Comparison of ENCODE assay signal across 8 mouse cellular contexts in the genomic region with DNA sequence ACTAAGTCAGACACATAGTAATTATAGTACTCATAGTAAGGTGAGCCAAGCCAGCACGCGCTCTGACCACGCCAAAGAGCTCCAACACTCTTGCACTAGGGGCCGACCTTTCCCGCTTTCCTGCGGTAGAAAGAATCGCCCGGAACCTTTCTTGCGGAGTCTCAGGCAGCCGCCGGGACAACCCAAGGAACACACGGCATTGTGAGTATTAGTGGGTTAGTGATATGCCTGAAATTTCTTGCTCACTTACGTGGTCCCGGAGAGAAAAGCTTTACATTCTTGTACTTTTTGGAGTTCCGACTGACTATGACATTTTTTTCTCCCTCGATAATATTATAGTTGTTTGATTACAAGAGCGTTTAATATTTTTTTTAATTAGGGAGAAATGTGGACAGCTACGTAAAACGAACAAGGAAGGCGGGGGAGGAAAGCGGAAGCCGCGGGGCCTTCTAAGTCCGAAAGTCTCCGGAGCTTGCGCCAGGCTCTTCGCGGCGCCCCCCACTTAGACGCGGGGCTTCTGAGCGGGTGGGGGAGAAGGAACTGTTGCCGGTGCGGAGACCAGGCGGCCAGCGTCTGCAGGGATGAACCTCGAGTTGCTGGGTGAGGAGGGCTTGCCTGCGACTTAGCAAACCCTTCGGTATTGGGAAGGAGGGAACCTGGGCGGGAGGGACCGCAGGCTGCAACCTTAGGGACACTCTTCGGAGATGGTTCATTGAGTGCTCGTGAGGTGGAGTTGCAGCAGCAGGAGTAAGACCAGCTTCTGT. TPM values are rescaled to one million over a fixed set of nuclear protein-coding genes. Genes with fewer than 3 reads are reported as not detected.
DNase-seq lines count a peak whose midpoint lies in the region; ATAC-seq lines count a peak whose summit lies in the region.

A gene (plus strand): TSS at position 438 of the 764 bp plus-strand sequence.

- H3K27ac ChIP-seq in heart, embryonic 13.5 days (replicated peaks), result peak within 1 kb of the TSS; percentile 68
- peak within 1 kb of the TSS; percentile 69 for H3K27ac ChIP-seq in liver, embryonic 12.5 days
- peak within 1 kb of the TSS; percentile 67; the same call in 1 of the 2 replicates for H3K27ac ChIP-seq in stomach, embryonic 15.5 days

- H3K9me3 ChIP-seq in heart, embryonic 13.5 days, result no peaks in the 10 kb centered on the region
- H3K9me3 ChIP-seq in liver, embryonic 12.5 days (replicated peaks), result no peaks in the 10 kb centered on the region
- no peaks in the 10 kb centered on the region for H3K9me3 ChIP-seq in stomach, embryonic 15.5 days

- peak; percentile 91 for DNase-seq in CD4-positive helper T cell, adult 2 months (ENCODE audit: low read depth, low spot score)
- peak; percentile 78 for DNase-seq in brain, embryonic 18.5 days (ENCODE audit: low read depth, low spot score)
- peak; percentile 92 for DNase-seq in kidney, postnatal 10 days
- DNase-seq in natural killer cell, adult 2 months (ENCODE audit: low spot score in 2 of 2), result peak; percentile 86 to 87

- H3K36me3 ChIP-seq in heart, embryonic 13.5 days, result no peaks in the 10 kb centered on the region
- 0 out of 2 replicates have a peak, but pooled peaks cover 2% of the 10 kb centered on the region for H3K36me3 ChIP-seq in liver, embryonic 12.5 days
- no peaks in the 10 kb centered on the region for H3K36me3 ChIP-seq in stomach, embryonic 15.5 days

- WGBS in heart, embryonic 13.5 days, result under 1% methylated on average over 43 of the region's 43 CpGs
- WGBS in liver, embryonic 12.5 days (ENCODE audit: insufficient replicate concordance), result under 1% methylated on average over 43 of the region's 43 CpGs
- WGBS in stomach, embryonic 15.5 days, result under 1% methylated on average over 43 of the region's 43 CpGs

- H3K4me1 ChIP-seq in heart, embryonic 13.5 days, result peaks cover 35% of the 10 kb centered on the region
- H3K4me1 ChIP-seq in liver, embryonic 12.5 days, result peaks cover 49% of the 10 kb centered on the region
- peaks cover 5% of the 10 kb centered on the region; the same call in 1 of the 2 replicates for H3K4me1 ChIP-seq in stomach, embryonic 15.5 days

- ATAC-seq in erythroid progenitor cell, adult 5-6 weeks (replicated peaks; ENCODE audit: low FRiP score, poor library complexity, severe bottlenecking), result peak; percentile 95
- peak; percentile 79 for ATAC-seq in heart, embryonic 13.5 days (ENCODE audit: extremely low read depth, insufficient number of reproducible peaks, low FRiP score, low TSS enrichment)
- peak; percentile 89 for ATAC-seq in liver, embryonic 12.5 days
- ATAC-seq in stomach, embryonic 15.5 days (ENCODE audit: insufficient read depth, low FRiP score, low read depth), result peak; percentile 93

- H3K27me3 ChIP-seq in heart, embryonic 13.5 days (replicated peaks), result no peaks in the 10 kb centered on the region
- no peaks in the 10 kb centered on the region for H3K27me3 ChIP-seq in liver, embryonic 12.5 days (replicated peaks)
- no peaks in the 10 kb centered on the region for H3K27me3 ChIP-seq in stomach, embryonic 15.5 days (replicated peaks)

- peak within 1 kb of the TSS; percentile 88 for H3K9ac ChIP-seq in heart, embryonic 13.5 days
- H3K9ac ChIP-seq in liver, embryonic 12.5 days, result peak within 1 kb of the TSS; percentile 86
- peak within 1 kb of the TSS; percentile 79 for H3K9ac ChIP-seq in stomach, embryonic 15.5 days

- peak within 1 kb of the TSS; percentile 75 for H3K4me3 ChIP-seq in heart, embryonic 13.5 days
- H3K4me3 ChIP-seq in liver, embryonic 12.5 days, result peak within 1 kb of the TSS; percentile 92
- peak within 1 kb of the TSS; percentile 88 for H3K4me3 ChIP-seq in stomach, embryonic 15.5 days (replicated peaks)

- peak within 1 kb of the TSS; percentile 92 for H3K4me2 ChIP-seq in heart, embryonic 13.5 days
- H3K4me2 ChIP-seq in liver, embryonic 12.5 days, result peak within 1 kb of the TSS; percentile 84
- H3K4me2 ChIP-seq in stomach, embryonic 15.5 days, result peak within 1 kb of the TSS; percentile 60

RNA-seq across cellular contexts. Expression of the gene that starts here (rescaled TPM):
- 53.2 and 61.6 TPM in 2 replicates for total RNA-seq in erythroid progenitor cell, adult 5-6 weeks (2015; ENCODE audit: low replicate concordance)
- total RNA-seq in erythroid progenitor cell, adult 5-6 weeks (2017; ENCODE audit: low replicate concordance), result 34.1 and 35.3 TPM in 2 replicates
- 24.5 and 27.5 TPM in 2 replicates for polyA plus RNA-seq in heart, embryonic 13.5 days (2015; fragmentation: Nextera tagmentation; extraction: Ambion mirVana)
- 33.5 and 35.3 TPM in 2 replicates for polyA plus RNA-seq in liver, embryonic 12.5 days (2016; fragmentation: Nextera tagmentation; extraction: Ambion mirVana)
- 37.6 and 37.9 TPM in 2 replicates for polyA plus RNA-seq in stomach, embryonic 15.5 days (2015; fragmentation: Nextera tagmentation; extraction: Ambion mirVana)

Comparison
In these comparisons a context has a peak if more than half of its experiments do, and no peak if none do; other contexts are left out.
1. Peak in every context shown above with its lines: DNase-seq, ATAC-seq, H3K4me3 ChIP-seq and H3K27ac ChIP-seq.